In genomic region chr9:118384610-118385009, GRCm38 (mm10) we compare ENCODE assay signal across 26 mouse cellular contexts.
"Had no signal": no experiment of that assay in that cellular context is flagged by ENCODE, and none has a peak within 500 bp of the region (broad histone marks: within the 10 kb centered on the region; RNA-seq: fewer than 3 reads in every experiment).

No protein-coding gene starts in this region.

- H3K9me3 ChIP-seq: heart, embryonic 10.5 days; heart, embryonic 12.5 days; hindbrain, embryonic 10.5 days; hindbrain, embryonic 12.5 days; intestine, embryonic 15.5 days; limb, embryonic 10.5 days; limb, embryonic 12.5 days; liver, embryonic 13.5 days; liver, embryonic 15.5 days had no signal

- H3K4me3 ChIP-seq: gastrocnemius, adult 2 months; heart, embryonic 10.5 days; heart, embryonic 12.5 days; hindbrain, embryonic 10.5 days; hindbrain, embryonic 12.5 days; intestine, embryonic 15.5 days; left cerebral cortex, adult 2 months; limb, embryonic 10.5 days; limb, embryonic 12.5 days; liver, embryonic 13.5 days; liver, embryonic 15.5 days had no signal

- H3K27ac ChIP-seq: gastrocnemius, adult 2 months; heart, embryonic 10.5 days; hindbrain, embryonic 10.5 days; hindbrain, embryonic 12.5 days; hindbrain, embryonic 14.5 days; intestine, embryonic 15.5 days; left cerebral cortex, adult 2 months; limb, embryonic 10.5 days; limb, embryonic 12.5 days; liver, embryonic 13.5 days; liver, embryonic 15.5 days had no signal

- ATAC-seq: hindbrain, embryonic 16.5 days; inflammation-experienced regulatory T-cells, adult 6 months; intestine, embryonic 15.5 days; intestine, postnatal 0 days; liver, postnatal 0 days had no signal

- DNase-seq: gastrocnemius, adult 2 months; gastrocnemius, postnatal 10 days; gastrocnemius, postnatal 25 days; heart, adult 18-20 months; heart, postnatal 10 days; heart, postnatal 4 days; kidney, adult 18-20 months; kidney, adult 8-10 months; kidney, postnatal 14 days; kidney, postnatal 36 days; liver; liver, embryonic 13.5 days; liver, postnatal 0 days had no signal

- H3K36me3 ChIP-seq: heart, embryonic 10.5 days; heart, embryonic 12.5 days; hindbrain, embryonic 10.5 days; hindbrain, embryonic 12.5 days; intestine, embryonic 15.5 days; limb, embryonic 10.5 days; limb, embryonic 12.5 days; liver, embryonic 13.5 days; liver, embryonic 15.5 days had no signal

- H3K4me1 ChIP-seq: intestine, embryonic 15.5 days; liver, embryonic 15.5 days had no signal

- H3K27me3 ChIP-seq: intestine, embryonic 15.5 days had no signal
